Mouse (Mus musculus): ENCODE data around the gene Cep57. TPM values are rescaled to one million over a fixed set of nuclear protein-coding genes. Genes with fewer than 3 reads are reported as not detected.

Gene Cep57
- polyA plus RNA-seq, 1 experiment = 97.6 TPM

- Histone ChIP-seq H3K27ac (ENCODE audit: control insufficient read depth, insufficient read depth, low read depth, low read length) (no peak overlapping the region), H3K4me1 (ENCODE audit: control insufficient read depth, insufficient read depth, low read length) (no peaks in the 10 kb centered on the region), H3K36me3 (ENCODE audit: control insufficient read depth, insufficient read depth, low read length) (no peaks in the 10 kb centered on the region), H3K4me3 (ENCODE audit: control insufficient read depth, low read depth, low read length) (no peak overlapping the region), H3K27me3 (ENCODE audit: control insufficient read depth, insufficient read depth, low read length) (no peaks in the 10 kb centered on the region)
- no peak for TF ChIP-seq CTCF (IDR thresholded peaks at IDR 0.05; ENCODE audit: control insufficient read depth, insufficient read depth, insufficient replicate concordance, low read depth, low read length)
- no peak for TF ChIP-seq POLR2A (IDR thresholded peaks at IDR 0.05; ENCODE audit: control insufficient read depth, low read depth, low read length)
Measured at GRCm38 (mm10) chr9:13853876-13854275, 27.0 kb upstream of the Cep57 start.

- Histone ChIP-seq H3K4me1 (ENCODE audit: control insufficient read depth, insufficient read depth, low read length) (no peaks in the 10 kb centered on the region), H3K27ac (ENCODE audit: control insufficient read depth, insufficient read depth, low read depth, low read length) (no peak overlapping the region), H3K36me3 (ENCODE audit: control insufficient read depth, insufficient read depth, low read length) (no peaks in the 10 kb centered on the region), H3K4me3 (ENCODE audit: control insufficient read depth, low read depth, low read length) (no peak overlapping the region), H3K27me3 (ENCODE audit: control insufficient read depth, insufficient read depth, low read length) (no peaks in the 10 kb centered on the region)
- no peak for TF ChIP-seq POLR2A (IDR thresholded peaks at IDR 0.05; ENCODE audit: control insufficient read depth, low read depth, low read length)
- TF ChIP-seq CTCF (IDR thresholded peaks at IDR 0.05; ENCODE audit: control insufficient read depth, insufficient read depth, insufficient replicate concordance, low read depth, low read length) = no peak; the same call in 1 of the 2 replicates
Measured at GRCm38 (mm10) chr9:13848481-13849480, 21.9 kb upstream of the Cep57 start.

GRCm38 (mm10) chr9:13847591-13847990 lies 20.7 kb upstream of the Cep57 start:
- Histone ChIP-seq H3K4me1 (ENCODE audit: control insufficient read depth, insufficient read depth, low read length) (no peaks in the 10 kb centered on the region), H3K27ac (ENCODE audit: control insufficient read depth, insufficient read depth, low read depth, low read length) (no peak overlapping the region), H3K4me3 (ENCODE audit: control insufficient read depth, low read depth, low read length) (no peak overlapping the region), H3K36me3 (ENCODE audit: control insufficient read depth, insufficient read depth, low read length) (no peaks in the 10 kb centered on the region), H3K27me3 (ENCODE audit: control insufficient read depth, insufficient read depth, low read length) (no peaks in the 10 kb centered on the region)
- no peak for TF ChIP-seq CTCF (IDR thresholded peaks at IDR 0.05; ENCODE audit: control insufficient read depth, insufficient read depth, insufficient replicate concordance, low read depth, low read length)
- no peak for TF ChIP-seq POLR2A (IDR thresholded peaks at IDR 0.05; ENCODE audit: control insufficient read depth, low read depth, low read length)

- Histone ChIP-seq H3K4me3 (ENCODE audit: control insufficient read depth, low read depth, low read length) (no peak overlapping the region), H3K4me1 (ENCODE audit: control insufficient read depth, insufficient read depth, low read length) (no peaks in the 10 kb centered on the region), H3K27ac (ENCODE audit: control insufficient read depth, insufficient read depth, low read depth, low read length) (no peak overlapping the region), H3K27me3 (ENCODE audit: control insufficient read depth, insufficient read depth, low read length) (no peaks in the 10 kb centered on the region), H3K36me3 (ENCODE audit: control insufficient read depth, insufficient read depth, low read length) (peaks cover 3% of the 10 kb centered on the region)
- TF ChIP-seq POLR2A (IDR thresholded peaks at IDR 0.05; ENCODE audit: control insufficient read depth, low read depth, low read length) = no peak
- no peak for TF ChIP-seq CTCF (IDR thresholded peaks at IDR 0.05; ENCODE audit: control insufficient read depth, insufficient read depth, insufficient replicate concordance, low read depth, low read length)
Measured at GRCm38 (mm10) chr9:13836726-13837125, 9.8 kb upstream of the Cep57 start.

- Histone ChIP-seq H3K27ac (ENCODE audit: control insufficient read depth, insufficient read depth, low read depth, low read length) (no peak overlapping the region), H3K4me3 (ENCODE audit: control insufficient read depth, low read depth, low read length) (no peak overlapping the region), H3K27me3 (ENCODE audit: control insufficient read depth, insufficient read depth, low read length) (no peaks in the 10 kb centered on the region), H3K4me1 (ENCODE audit: control insufficient read depth, insufficient read depth, low read length) (no peaks in the 10 kb centered on the region), H3K36me3 (ENCODE audit: control insufficient read depth, insufficient read depth, low read length) (peaks cover 3% of the 10 kb centered on the region)
- TF ChIP-seq CTCF (IDR thresholded peaks at IDR 0.05; ENCODE audit: control insufficient read depth, insufficient read depth, insufficient replicate concordance, low read depth, low read length) (no peak), POLR2A (IDR thresholded peaks at IDR 0.05; ENCODE audit: control insufficient read depth, low read depth, low read length) (no peak)
Measured at GRCm38 (mm10) chr9:13835256-13835655, 8.3 kb upstream of the Cep57 start.

GRCm38 (mm10) chr9:13828087-13828441 lies 1.2 kb upstream of the Cep57 start:
- H3K36me3 ChIP-seq (ENCODE audit: control insufficient read depth, insufficient read depth, low read length) = peaks cover 2% of the 10 kb centered on the region
- peak overlapping the region; percentile 98 for H3K4me3 ChIP-seq (ENCODE audit: control insufficient read depth, low read depth, low read length)
- TF ChIP-seq POLR2A (IDR thresholded peaks at IDR 0.05; ENCODE audit: control insufficient read depth, low read depth, low read length) = no peak; the same call in 1 of the 2 replicates
- no peak for TF ChIP-seq CTCF (IDR thresholded peaks at IDR 0.05; ENCODE audit: control insufficient read depth, insufficient read depth, insufficient replicate concordance, low read depth, low read length)
- no peaks in the 10 kb centered on the region for H3K4me1 ChIP-seq (ENCODE audit: control insufficient read depth, insufficient read depth, low read length)
- H3K27ac ChIP-seq (ENCODE audit: control insufficient read depth, insufficient read depth, low read depth, low read length) = peak overlapping the region; percentile 96
- H3K27me3 ChIP-seq (ENCODE audit: control insufficient read depth, insufficient read depth, low read length) = no peaks in the 10 kb centered on the region

GRCm38 (mm10) chr9:13827406-13828086 lies 639 bp upstream of the Cep57 start, which contains the start of gene Fam76b:
Fam76b (plus strand) TSS chr9:13827716.
- TF ChIP-seq CTCF (IDR thresholded peaks at IDR 0.05; ENCODE audit: control insufficient read depth, insufficient read depth, insufficient replicate concordance, low read depth, low read length) (no peak), POLR2A (IDR thresholded peaks at IDR 0.05; ENCODE audit: control insufficient read depth, low read depth, low read length) (peak; percentile 74)
- Histone ChIP-seq H3K4me1 (ENCODE audit: control insufficient read depth, insufficient read depth, low read length) (no peaks in the 10 kb centered on the region), H3K36me3 (ENCODE audit: control insufficient read depth, insufficient read depth, low read length) (no peaks in the 10 kb centered on the region; the same call in none of the 2 replicates), H3K27ac (ENCODE audit: control insufficient read depth, insufficient read depth, low read depth, low read length) (peak within 1 kb of the TSS; percentile 96), H3K4me3 (ENCODE audit: control insufficient read depth, low read depth, low read length) (peak within 1 kb of the TSS; percentile 98), H3K27me3 (ENCODE audit: control insufficient read depth, insufficient read depth, low read length) (no peaks in the 10 kb centered on the region)
